Mouse (Mus musculus): ENCODE results near the gene Trappc5.

The Trappc5 gene

DNA sequence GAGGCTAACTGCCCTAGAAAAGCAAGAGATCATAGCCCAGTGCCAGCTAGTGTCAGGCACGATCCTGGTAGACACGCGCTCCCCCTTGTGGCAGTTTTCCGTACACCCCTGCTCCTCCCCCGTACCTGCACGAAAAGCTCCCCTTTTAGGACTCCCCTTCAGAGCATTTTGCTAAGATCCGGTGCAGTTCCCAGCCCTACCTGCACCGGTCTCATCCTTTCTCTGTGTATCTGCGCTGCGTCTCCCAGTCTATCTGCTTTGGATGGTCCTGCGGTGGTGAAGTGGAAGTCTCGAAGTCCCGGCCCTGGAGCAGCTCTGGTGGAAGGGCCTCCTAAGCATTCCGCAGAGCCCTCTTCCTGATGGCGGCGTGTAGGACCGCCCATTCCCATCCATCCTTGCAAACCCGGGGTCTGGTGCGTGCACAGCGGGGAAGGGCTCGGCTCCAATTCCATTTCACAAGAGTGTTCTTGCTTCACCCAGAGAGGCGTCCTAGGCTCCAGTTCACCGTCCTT is 4.1 kb upstream of the Trappc5 start, which contains the start of gene Fcor:
TSS of gene Fcor (minus strand) at position 383 of the 512 bp plus-strand sequence.
- in situ Hi-C loops (cut with MboI; ENCODE audit: unreplicated experiment in 2 of 2) = loop anchor here (5.0 to 10.0 kb wide), 4 partner anchors 110 to 490 kb away; partner anchors contain the start of genes A430078G23Rik (in 2 of the 2) and Pex11g (in 2 of the 2)

DNA sequence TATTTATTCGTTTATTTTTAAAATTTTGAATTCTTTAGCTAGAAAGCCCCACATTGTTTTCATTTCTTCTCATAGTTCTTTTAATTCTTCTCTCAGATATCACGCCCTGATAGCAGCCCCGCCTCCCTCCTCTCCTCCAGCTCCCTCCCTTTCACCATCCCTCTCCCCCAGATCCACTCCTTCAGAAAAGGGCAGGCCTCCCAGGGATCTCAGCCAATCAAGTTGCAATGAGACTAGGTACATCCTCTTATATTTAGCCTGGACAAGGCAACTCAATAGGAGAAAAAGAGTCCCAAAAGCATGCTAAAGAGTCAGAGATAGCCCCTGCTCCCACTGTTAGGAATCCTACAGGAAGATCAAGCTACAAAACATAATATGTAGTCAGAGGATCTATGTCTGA is 1.4 kb upstream of the Trappc5 start:
- in situ Hi-C loops (cut with MboI; ENCODE audit: unreplicated experiment in 2 of 2) = loop anchor here (5.0 to 10.0 kb wide), 6 partner anchors 57 to 492 kb away; partner anchors contain the start of genes A430078G23Rik (in 2 of the 2) and Pex11g (in 2 of the 2)

DNA sequence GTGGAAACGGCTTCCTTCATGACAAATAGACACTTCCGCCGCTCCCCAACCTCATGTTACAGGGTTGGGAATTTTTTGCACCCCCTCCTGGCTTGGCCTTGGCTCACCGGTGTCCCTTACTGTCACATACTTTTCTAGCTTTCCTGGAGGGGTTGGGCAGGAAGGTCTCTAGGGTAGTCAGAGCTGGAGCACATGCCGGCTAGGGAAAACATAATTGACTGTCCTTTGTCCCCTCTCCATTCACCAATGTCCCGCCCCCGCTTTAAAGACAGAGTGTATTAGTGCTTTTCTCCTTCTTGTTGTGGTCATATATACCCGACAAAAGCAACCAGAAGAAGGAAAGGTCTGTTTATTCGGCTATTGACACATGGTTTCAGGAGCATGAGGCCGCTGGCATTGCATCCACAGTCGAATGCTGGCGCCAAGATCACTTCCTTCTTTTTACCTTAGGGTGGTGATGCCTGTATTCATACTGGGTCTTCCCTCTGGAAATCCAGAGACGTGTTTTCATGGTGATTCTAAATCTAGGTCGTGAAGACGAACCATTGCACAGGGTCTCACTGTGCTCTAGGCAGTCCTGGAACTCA is 987 bp downstream of the Trappc5 start:
- in situ Hi-C loops (cut with MboI; ENCODE audit: unreplicated experiment in 2 of 2) = loop anchor here (5.0 to 10.0 kb wide), 3 partner anchors 60 to 322 kb away; partner anchors contain the start of gene A430078G23Rik (in 2 of the 2)

DNA sequence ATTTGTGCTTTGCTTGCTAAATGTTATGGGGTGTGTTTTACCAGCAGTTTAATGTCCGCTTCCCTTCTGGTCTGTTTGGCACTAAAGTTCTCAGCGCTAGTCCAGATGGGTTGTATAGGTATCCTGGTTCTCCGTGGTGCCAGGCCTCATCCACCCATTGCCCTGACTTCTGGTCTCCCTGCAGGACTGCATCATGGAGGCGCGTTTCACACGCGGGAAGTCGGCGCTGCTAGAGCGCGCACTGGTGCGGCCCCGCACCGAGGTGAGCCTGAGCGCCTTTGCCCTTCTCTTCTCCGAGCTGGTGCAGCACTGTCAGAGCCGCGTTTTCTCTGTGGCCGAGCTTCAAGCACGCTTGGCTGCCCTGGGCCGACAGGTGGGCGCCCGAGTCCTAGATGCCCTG is 2.7 kb downstream of the Trappc5 start:
- in situ Hi-C loops (cut with MboI; ENCODE audit: unreplicated experiment in 2 of 2) = loop anchor here (5.0 to 10.0 kb wide), 3 partner anchors 62 to 324 kb away; partner anchors contain the start of gene A430078G23Rik (in 2 of the 2)

DNA sequence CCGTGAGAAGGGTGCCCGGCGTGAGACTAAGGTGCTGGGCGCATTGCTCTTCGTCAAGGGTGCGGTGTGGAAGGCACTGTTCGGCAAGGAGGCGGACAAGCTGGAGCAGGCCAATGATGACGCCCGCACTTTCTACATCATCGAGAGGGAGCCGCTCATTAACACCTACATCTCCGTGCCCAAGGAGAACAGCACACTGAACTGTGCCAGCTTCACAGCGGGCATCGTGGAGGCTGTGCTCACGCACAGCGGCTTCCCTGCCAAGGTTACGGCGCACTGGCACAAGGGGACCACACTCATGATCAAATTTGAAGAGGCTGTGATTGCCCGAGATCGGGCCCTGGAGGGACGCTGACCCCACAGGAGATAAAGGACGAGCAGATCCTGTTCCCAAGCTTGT is 3.1 kb downstream of the Trappc5 start:
- in situ Hi-C loops (cut with MboI; ENCODE audit: unreplicated experiment in 2 of 2) = loop anchor here (5.0 to 10.0 kb wide), 3 partner anchors 62 to 324 kb away; partner anchors contain the start of gene A430078G23Rik (in 2 of the 2)

DNA sequence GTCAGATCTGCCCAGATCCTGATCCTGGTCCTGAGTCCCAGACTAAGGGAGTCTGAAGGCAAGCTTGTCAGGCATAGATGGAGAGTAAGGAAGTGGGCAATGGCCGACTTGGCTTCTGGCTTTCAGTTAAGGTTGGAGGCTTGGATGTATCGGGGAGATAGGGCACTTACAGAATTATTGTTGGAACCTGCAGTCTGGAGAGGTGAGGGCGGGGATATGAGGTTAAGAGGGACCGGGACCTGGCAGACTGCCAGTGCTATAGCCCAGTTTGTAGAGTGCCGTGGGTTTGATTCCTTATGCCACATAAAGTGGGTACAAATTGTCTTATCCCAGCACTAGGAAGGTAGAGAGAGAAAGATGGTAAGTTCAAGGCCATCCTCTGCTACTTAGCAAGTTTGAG is 3.6 kb downstream of the Trappc5 start:
- in situ Hi-C loops (cut with MboI; ENCODE audit: unreplicated experiment in 2 of 2) = loop anchor here (5.0 to 10.0 kb wide), 3 partner anchors 62 to 325 kb away; partner anchors contain the start of gene A430078G23Rik (in 2 of the 2)

DNA sequence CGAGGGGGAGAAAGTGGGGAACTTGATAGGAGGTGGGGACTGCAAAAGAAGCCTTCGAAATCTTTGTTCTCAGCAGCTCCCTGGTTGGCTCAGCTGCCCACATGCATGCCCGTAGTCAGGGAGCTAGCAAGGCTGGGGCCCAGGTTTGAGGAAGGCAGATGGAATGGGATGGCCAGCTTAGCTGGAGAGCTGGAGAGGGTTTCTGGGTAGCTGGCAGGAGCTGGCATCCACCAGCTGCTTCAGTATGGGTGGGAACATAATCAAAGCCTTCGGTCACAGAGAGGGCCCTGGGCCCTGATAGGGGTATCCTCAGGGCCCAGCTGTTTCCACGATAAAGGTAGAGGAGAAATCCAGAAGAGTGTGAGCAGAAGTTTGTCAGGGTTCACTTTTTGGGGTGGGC is 6.3 kb downstream of the Trappc5 start:
- in situ Hi-C loops (cut with MboI; ENCODE audit: unreplicated experiment in 2 of 2) = no loop called here

DNA sequence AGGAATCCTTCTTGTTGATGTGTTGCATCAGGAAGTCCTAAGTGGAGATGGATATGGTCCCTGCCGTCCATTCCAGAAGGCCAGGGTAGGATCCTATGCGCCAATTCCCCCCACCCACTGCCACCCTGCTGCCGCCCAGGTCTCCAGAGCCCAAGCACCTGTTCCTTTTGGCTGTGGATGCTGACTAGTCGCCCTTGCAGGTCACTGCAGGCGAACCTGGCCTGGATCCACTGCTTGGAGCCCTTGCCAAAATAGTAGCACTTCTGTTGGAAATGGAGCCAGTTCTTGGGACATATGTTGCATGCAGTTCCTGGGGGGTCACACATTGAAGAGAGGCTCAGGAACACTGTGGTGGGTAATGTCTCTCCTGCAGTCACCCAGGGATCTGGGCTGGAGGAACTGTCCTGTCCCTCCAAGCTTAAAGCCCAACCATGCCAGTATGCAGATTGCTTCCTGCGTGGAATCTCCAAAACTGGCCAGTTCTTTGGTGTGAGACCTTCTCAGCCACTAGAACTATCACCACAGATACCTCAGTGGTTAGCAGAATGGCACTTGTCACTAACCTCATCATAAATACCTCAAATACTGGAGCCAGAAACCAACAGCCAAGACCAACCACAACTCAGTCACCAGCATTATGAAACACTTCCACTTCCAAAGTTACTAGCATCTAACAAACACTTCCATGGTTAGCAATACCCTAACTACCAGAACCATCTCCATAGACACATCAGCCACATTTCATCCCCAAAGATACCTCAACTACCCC is 7.5 kb downstream of the Trappc5 start:
- in situ Hi-C loops (cut with MboI; ENCODE audit: unreplicated experiment in 2 of 2) = no loop called here

DNA sequence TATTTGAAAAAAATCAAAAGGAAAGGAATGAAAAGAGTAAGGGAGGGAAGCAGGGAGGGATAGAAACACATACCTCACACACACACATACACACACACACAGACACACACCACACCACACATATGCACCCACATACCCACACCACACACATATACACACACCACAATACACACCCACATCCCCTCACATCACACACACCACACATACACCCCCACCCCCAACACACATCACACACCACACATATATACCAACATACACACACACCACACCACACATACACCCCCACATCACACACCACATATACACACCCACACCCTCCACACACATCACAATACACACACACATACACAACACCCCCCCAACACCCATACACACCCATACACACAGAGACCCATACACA is 8.4 kb downstream of the Trappc5 start:
- in situ Hi-C loops (cut with MboI; ENCODE audit: unreplicated experiment in 2 of 2) = no loop called here

DNA sequence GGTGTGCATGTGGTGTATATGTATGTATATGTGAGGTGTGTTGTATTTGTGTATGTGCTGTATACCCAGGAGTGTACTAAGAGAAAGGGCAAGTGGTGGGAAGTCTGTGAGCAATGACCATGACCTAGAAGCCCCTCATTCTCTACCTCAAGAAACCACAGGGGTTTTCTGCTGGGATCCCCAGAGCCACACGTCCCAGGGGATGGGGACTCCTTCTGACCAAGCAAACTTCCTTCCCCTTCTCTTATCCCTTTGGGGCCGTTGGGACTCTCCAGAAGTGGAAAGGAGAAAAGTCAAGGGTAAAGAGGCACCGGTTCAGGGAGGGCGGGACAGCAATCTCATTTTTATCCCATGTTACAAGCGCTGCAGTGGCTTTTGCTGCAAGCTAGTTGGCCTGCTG is 9.3 kb downstream of the Trappc5 start:
- in situ Hi-C loops (cut with MboI; ENCODE audit: unreplicated experiment in 2 of 2) = no loop called here

DNA sequence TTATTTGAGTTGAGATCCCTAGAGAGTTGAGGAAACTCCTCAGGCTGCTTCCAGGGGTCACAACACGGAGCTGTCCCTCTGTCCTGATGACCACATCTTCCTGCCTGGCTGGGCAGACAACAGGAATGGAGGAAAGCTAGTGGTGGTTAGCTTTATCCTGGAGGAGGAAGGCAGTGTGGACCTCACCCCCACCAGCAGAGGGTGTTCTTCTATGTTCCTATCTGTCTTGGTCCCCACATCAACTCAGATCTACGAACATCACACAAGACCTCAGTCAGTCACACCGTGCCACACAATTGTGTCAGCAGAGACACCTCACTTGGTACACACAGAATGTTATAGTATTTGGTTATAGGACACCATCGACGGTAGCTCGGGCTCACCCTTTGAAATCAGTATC is 11.4 kb downstream of the Trappc5 start:
- in situ Hi-C loops (cut with MboI; ENCODE audit: unreplicated experiment in 2 of 2) = no loop called here

DNA sequence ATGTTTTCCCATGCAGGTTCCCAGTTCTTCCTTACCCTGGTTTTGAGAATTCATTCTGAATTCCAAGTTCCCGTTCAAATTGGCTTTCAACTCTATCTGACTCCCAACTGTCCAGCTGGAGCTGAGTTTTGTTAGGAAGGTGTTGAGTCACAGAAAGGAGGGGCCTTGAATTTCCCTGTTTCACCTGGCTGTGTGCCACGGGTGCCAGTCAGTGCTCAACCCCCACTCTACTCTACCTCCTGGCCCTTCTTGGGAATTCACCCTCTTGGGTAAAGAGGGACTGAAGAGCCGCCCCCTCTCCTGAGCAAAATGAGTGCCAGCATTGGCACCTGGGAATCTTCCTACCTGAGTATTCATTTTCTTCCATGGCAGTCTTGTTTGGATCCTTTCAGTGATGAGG is 14.7 kb downstream of the Trappc5 start:
- in situ Hi-C loops (cut with MboI; ENCODE audit: unreplicated experiment in 2 of 2) = no loop called here

DNA sequence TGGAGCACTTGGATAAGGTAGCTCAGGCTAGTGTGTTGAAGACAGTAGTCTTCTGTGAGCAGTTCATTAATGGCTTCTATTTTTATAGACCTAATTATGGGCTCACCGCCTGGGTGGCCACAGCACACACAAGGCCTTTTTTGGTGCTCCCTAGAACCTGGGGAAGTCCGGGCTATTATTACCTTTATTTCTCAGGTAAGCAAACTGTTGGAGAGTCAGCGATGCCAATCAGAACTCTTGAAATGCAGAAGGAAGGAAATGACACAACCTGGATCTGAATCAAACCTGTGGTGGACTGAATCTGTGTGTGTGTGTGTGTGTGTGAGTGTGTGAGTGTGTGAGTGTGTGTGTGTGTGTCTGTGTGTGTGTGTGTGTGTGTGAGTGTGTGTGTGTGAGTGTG is 18.0 kb downstream of the Trappc5 start, which contains the start of gene Fcer2a:
TSS of gene Fcer2a (minus strand) at position 55 of the 400 bp plus-strand sequence.
- in situ Hi-C loops (cut with MboI; ENCODE audit: unreplicated experiment in 2 of 2) = no loop called here

DNA sequence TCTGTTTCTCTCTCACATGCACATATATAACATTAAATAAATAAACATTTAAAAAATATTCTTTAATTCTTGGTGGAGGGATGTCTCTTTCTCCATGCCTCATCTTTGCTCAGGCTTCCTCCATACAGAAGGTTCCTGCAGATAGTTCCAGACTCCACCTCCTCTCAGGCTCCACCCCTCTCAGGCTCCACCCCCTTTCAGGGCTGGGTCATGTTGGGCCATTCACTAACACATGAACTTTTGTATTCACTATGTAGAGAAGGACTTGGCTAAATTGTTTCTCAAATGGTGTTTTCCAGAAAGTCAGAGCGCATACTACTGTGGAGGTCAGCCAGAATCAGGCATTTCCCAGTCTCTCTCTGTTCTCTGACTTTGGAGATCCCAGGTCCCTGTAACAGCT is 25.4 kb downstream of the Trappc5 start:
- in situ Hi-C loops (cut with MboI; ENCODE audit: unreplicated experiment in 2 of 2) = loop anchor here (25.0 kb wide), 4 partner anchors 436 to 1086 kb away; partner anchors contain the start of genes Cd209g (in 1 of the 2) and Shcbp1 (in 1 of the 2)

DNA sequence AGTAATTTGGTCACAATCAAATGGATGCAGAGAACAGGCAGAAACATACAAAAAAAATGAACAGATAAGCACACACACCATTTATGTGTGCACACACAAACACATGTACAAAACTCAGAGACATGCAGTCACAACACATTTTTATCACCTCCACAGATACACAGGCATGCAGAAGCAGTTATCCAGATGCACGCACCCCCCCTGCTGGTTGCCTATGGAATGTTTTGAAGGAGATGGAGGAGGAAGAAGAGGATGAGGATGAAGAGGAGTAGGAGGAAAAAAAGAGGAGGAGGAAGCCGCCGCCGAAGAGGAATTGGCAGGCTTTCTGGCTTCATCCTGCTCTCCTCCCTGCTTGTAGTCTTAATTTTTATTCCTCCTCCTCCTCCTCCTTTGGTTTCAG is 29.6 kb downstream of the Trappc5 start:
- in situ Hi-C loops (cut with MboI; ENCODE audit: unreplicated experiment in 2 of 2) = loop anchor here (25.0 kb wide), 4 partner anchors 432 to 1082 kb away; partner anchors contain the start of genes Cd209g (in 1 of the 2) and Shcbp1 (in 1 of the 2)

DNA sequence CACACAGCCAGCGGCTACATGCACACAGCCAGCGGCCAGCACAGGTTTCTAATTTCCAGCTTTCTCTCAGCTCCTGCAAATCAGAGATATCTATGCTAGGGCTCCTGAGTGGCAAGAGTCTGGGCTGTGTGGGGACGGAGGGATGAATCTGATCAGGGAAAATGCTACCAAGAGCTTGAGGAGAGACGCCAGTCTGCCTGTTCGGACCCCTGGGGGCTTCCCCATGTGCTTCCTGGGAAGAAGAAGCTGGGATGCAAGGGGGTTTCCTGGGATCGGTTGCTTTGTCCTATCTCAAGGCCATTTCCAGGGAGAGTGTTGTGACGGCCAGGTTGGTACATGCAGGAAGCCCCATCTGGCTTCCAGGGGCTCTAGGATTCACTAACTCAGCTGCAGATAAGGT is 31.5 kb downstream of the Trappc5 start:
- in situ Hi-C loops (cut with MboI; ENCODE audit: unreplicated experiment in 2 of 2) = loop anchor here (25.0 kb wide), 4 partner anchors 430 to 1080 kb away; partner anchors contain the start of genes Cd209g (in 1 of the 2) and Shcbp1 (in 1 of the 2)

DNA sequence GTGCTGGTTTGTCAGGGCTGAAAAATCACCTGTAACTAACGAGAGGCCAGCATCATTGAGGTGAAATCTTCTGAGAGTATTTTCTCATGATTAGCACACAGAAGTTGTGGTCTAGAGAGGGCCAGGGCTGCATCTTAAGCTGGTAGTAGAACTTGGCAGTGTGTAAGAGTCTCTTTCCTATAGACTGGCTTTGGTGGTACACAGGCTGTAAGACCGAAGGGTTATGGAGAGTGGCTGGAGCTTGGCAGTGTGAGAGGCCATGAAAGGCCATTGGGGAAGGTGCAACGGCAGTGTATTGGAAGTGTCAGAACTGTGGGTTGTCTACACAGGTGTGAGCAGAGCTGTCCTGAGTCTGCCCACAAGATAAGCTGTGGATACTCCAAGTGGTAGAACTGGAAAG is 34.2 kb downstream of the Trappc5 start:
- in situ Hi-C loops (cut with MboI; ENCODE audit: unreplicated experiment in 2 of 2) = loop anchor here (10.0 to 25.0 kb wide), 6 partner anchors 244 to 1077 kb away; partner anchors contain the start of genes Cd209c (in 1 of the 2), Cd209g (in 1 of the 2) and Shcbp1 (in 1 of the 2)

DNA sequence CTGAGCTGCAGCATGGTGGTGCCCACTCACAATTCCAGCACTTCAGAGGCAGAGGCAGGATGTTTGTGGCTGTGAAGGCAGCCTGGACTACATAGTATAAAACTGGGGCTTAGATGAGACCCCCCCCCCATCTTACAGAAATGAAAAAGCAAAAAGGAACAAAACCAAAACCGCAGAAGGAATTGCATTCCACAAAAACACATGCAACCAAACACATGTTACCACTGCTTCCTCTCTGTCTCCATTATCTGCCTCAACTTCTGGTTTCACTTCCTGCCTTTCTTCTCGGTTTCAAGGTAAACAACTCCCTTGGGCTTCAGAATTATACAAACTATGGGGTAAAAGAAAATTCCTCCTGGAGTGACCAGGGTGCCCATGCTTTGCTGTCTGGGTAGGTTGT is 35.5 kb downstream of the Trappc5 start:
- in situ Hi-C loops (cut with MboI; ENCODE audit: unreplicated experiment in 2 of 2) = loop anchor here (10.0 to 25.0 kb wide), 6 partner anchors 243 to 1076 kb away; partner anchors contain the start of genes Cd209c (in 1 of the 2), Cd209g (in 1 of the 2) and Shcbp1 (in 1 of the 2)

DNA sequence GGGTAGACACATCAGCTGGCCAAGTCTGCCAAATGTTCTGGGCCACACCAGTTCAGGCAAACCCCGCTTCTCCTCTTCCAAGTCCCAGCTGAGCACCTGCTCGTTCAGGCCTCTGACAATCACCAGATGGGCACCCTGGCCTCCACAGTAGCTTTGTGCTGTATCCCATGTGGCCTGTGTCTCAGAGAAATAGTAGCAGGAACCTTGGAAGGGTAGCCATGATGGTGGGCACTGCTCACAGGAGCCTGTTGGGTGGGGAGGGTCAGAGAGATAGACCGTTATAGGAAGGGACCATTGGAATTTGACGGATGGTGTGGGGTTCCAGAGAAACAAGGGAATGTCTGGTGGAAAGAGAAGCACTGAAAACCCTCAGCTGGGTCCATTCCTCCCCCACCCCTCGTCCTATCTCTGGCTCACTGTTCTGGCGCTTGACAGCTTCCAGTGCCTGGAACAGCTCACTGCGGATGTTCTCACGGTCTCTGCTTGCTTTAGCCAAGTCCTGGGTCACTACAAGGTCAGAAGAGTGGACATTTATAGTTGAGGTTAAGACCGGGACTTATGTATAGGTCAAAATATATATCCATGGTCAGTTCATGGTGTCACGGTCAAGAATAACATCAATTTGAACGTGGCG is 41.3 kb downstream of the Trappc5 start:
- in situ Hi-C loops (cut with MboI; ENCODE audit: unreplicated experiment in 2 of 2) = loop anchor here (10.0 to 25.0 kb wide), 6 partner anchors 237 to 1070 kb away; partner anchors contain the start of genes Cd209c (in 1 of the 2), Cd209g (in 1 of the 2) and Shcbp1 (in 1 of the 2)

DNA sequence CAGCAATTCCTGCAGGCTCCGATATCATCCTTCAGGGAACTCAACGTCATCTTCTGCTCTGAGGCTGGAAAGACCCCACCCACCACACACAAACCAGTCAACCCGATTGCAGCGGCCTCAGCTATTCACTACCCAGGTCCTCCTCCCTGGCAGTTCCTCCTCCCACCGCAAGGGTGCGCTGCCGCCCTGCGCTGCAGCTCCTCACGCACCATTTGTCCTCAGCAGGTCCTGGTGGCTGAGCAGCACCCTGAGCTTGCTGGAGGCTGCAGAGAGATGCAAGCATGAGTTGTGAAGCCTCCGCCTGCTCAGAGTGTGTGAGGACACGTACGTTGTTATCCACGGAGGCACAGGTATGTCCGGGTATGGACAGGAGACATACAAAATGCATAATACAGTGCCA is 42.5 kb downstream of the Trappc5 start:
- in situ Hi-C loops (cut with MboI; ENCODE audit: unreplicated experiment in 2 of 2) = loop anchor here (10.0 to 25.0 kb wide), 6 partner anchors 236 to 1069 kb away; partner anchors contain the start of genes Cd209c (in 1 of the 2), Cd209g (in 1 of the 2) and Shcbp1 (in 1 of the 2)
